Mouse (Mus musculus) kidney, embryonic 14.5 days (tissue): ENCODE data around the gene Qtrt1. TPM values are rescaled to one million over a fixed set of nuclear protein-coding genes. Genes with fewer than 3 reads are reported as not detected.
A peak's percentile ranks its signal among the peaks of the same experiment; 100 is the strongest.

Experiments used
- ATAC-seq: fragments of 200-750 bp; cut with Nextera tagmentation; 2 replicates; pipeline ENCODE4 v1.8.0; 2017; ENCODE audit warnings: moderate number of reproducible peaks, mild to moderate bottlenecking, moderate TSS enrichment, moderate library complexity; ENCODE audit not compliant: low FRiP score, low TSS enrichment
- H3K27ac ChIP-seq: fragments of 300-500 bp; sonication (generic); 2 replicates; pipeline ENCODE4 v1.5.1; 2014; ENCODE audit warnings: low read depth, mild to moderate bottlenecking, low read length, moderate library complexity, mixed read lengths
- H3K27me3 ChIP-seq: fragments of 300-500 bp; sonication (generic); 2 replicates; pipeline ENCODE4 v1.6.1; 2014; ENCODE audit warnings: mild to moderate bottlenecking, low read length; ENCODE audit not compliant: control insufficient read depth, insufficient read depth
- H3K36me3 ChIP-seq: fragments of 300-500 bp; sonication (generic); 2 replicates; pipeline ENCODE4 v1.6.1; 2014; ENCODE audit warnings: low read length, mixed read lengths; ENCODE audit not compliant: control insufficient read depth, insufficient read depth
- H3K4me1 ChIP-seq: fragments of 300-500 bp; sonication (generic); 2 replicates; pipeline ENCODE4 v1.6.1; 2014; ENCODE audit warnings: low read length, mixed read lengths; ENCODE audit not compliant: control insufficient read depth, insufficient read depth
- H3K4me2 ChIP-seq: fragments of 300-500 bp; sonication (generic); replicated peaks from 2 replicates; pipeline ENCODE4 v1.6.1; 2014; ENCODE audit warnings: low read depth, mild to moderate bottlenecking, low read length
- H3K4me3 ChIP-seq: fragments of 300-500 bp; sonication (generic); 2 replicates; pipeline ENCODE4 v1.5.1; 2014; ENCODE audit warnings: mild to moderate bottlenecking, low read length
- H3K9ac ChIP-seq: fragments of 300-500 bp; sonication (generic); 2 replicates; pipeline ENCODE4 v1.6.1; 2014; ENCODE audit warnings: low read depth, mild to moderate bottlenecking, low read length, moderate library complexity
- H3K9me3 ChIP-seq: fragments of 300-500 bp; sonication (generic); 2 replicates; pipeline ENCODE4 v1.6.1; 2016; ENCODE audit warnings: low read length; ENCODE audit not compliant: control insufficient read depth
- WGBS: fragments of 180-500 bp; shearing (Covaris S2); extraction: QIAGEN DNeasy Blood & Tissue Kit; methylation state at CpG from one replicate; pipeline ENCODE4 v1.1.7; 2014; 5-methylcytosine and 5-hydroxymethylcytosine counted together
- polyA plus RNA-seq: library from polyadenylated mRNA; unstranded; fragments of >200 nt; fragmentation: Nextera tagmentation; extraction: Ambion mirVana; gene quantifications from 2 replicates; pipeline ENCODE4 v1.2.1, GENCODE M21; 2014

The Qtrt1 gene
- polyA plus RNA-seq, result 55.7 and 76.0 TPM in 2 replicates

- Histone ChIP-seq H3K4me2 (peak within 1 kb of the TSS; percentile 78), H3K27me3 (no peaks in the 10 kb centered on the region), H3K9me3 (no peaks in the 10 kb centered on the region), H3K9ac (peak within 1 kb of the TSS; percentile 75), H3K27ac (no peak within 1 kb of the TSS), H3K4me3 (peak within 1 kb of the TSS; percentile 67), H3K36me3 (peaks cover 18% of the 10 kb centered on the region), H3K4me1 (peaks cover 5% of the 10 kb centered on the region; the same call in 1 of the 2 replicates)
- WGBS, result 1% methylated on average over 53 of the region's 53 CpGs
- peak; percentile 97 for ATAC-seq
These were observed at the start of gene Qtrt1 for GRCm38 (mm10) chr9:21411669-21412550. Gene Qtrt1 (plus strand): TSS chr9:21411837.

GRCm38 (mm10) chr9:21366541-21367220 is 45.0 kb upstream of the Qtrt1 start:
- ATAC-seq, result no peak
- WGBS, result 41% methylated on average over 14 of the region's 14 CpGs

GRCm38 (mm10) chr9:21367357-21368111 is 44.1 kb upstream of the Qtrt1 start, which contains the start of gene Ilf3:
Gene Ilf3 (plus strand): TSS chr9:21367871.
- peak; percentile 88 for ATAC-seq
- peak within 1 kb of the TSS; percentile 93 for H3K9ac ChIP-seq
- no peaks in the 10 kb centered on the region for H3K9me3 ChIP-seq
- under 1% methylated on average over 60 of the region's 66 CpGs for WGBS
- H3K27ac ChIP-seq, result peak within 1 kb of the TSS; percentile 91
- H3K4me3 ChIP-seq, result peak within 1 kb of the TSS; percentile 97
- H3K4me1 ChIP-seq, result peaks cover 5% of the 10 kb centered on the region; the same call in 1 of the 2 replicates
- H3K27me3 ChIP-seq, result no peaks in the 10 kb centered on the region; the same call in 1 of the 2 replicates
- peak within 1 kb of the TSS; percentile 70 for H3K4me2 ChIP-seq
- H3K36me3 ChIP-seq, result peaks cover 6% of the 10 kb centered on the region; the same call in 1 of the 2 replicates

More at GRCm38 (mm10) chr9:21366541-21367220, 45.0 kb upstream of the Qtrt1 start:
- no peaks in the 10 kb centered on the region for H3K9me3 ChIP-seq
- H3K27ac ChIP-seq, result peak overlapping the region; percentile 76
- H3K4me3 ChIP-seq, result peak overlapping the region; percentile 97
- peak overlapping the region; percentile 54 for H3K4me2 ChIP-seq
- no peaks in the 10 kb centered on the region; the same call in 1 of the 2 replicates for H3K27me3 ChIP-seq
- H3K36me3 ChIP-seq, result peaks cover 4% of the 10 kb centered on the region; the same call in 1 of the 2 replicates
- H3K4me1 ChIP-seq, result peaks cover 5% of the 10 kb centered on the region; the same call in 1 of the 2 replicates
- peak overlapping the region; percentile 44; the same call in 1 of the 2 replicates for H3K9ac ChIP-seq

GRCm38 (mm10) chr9:21368131-21368584 is 43.5 kb upstream of the Qtrt1 start:
- WGBS, result under 1% methylated on average over 36 of the region's 38 CpGs
- peak overlapping the region; percentile 97 for H3K4me3 ChIP-seq
- H3K27me3 ChIP-seq, result no peaks in the 10 kb centered on the region
- peak overlapping the region; percentile 91 for H3K27ac ChIP-seq
- peak overlapping the region; percentile 93 for H3K9ac ChIP-seq
- H3K4me1 ChIP-seq, result peaks cover 5% of the 10 kb centered on the region; the same call in 1 of the 2 replicates
- no peaks in the 10 kb centered on the region for H3K9me3 ChIP-seq
- peak; percentile 71 for ATAC-seq
- peaks cover 11% of the 10 kb centered on the region; the same call in 1 of the 2 replicates for H3K36me3 ChIP-seq
- peak overlapping the region; percentile 70 for H3K4me2 ChIP-seq

GRCm38 (mm10) chr9:21369080-21369479 is 42.6 kb upstream of the Qtrt1 start:
- H3K27ac ChIP-seq, result no peak overlapping the region

GRCm38 (mm10) chr9:21370876-21371275 is 40.8 kb upstream of the Qtrt1 start:
- Histone ChIP-seq H3K27me3 (no peaks in the 10 kb centered on the region), H3K9ac (no peak overlapping the region; the same call in 1 of the 2 replicates), H3K4me1 (peaks cover 5% of the 10 kb centered on the region; the same call in 1 of the 2 replicates), H3K9me3 (no peaks in the 10 kb centered on the region), H3K36me3 (peaks cover 11% of the 10 kb centered on the region; the same call in 1 of the 2 replicates), H3K27ac (no peak overlapping the region), H3K4me3 (no peak overlapping the region), H3K4me2 (no peak overlapping the region)
- ATAC-seq, result no peak
- WGBS, result 77% methylated on average over 2 of the region's 2 CpGs

More at GRCm38 (mm10) chr9:21369080-21369479, 42.6 kb upstream of the Qtrt1 start:
- Histone ChIP-seq H3K27me3 (no peaks in the 10 kb centered on the region), H3K36me3 (peaks cover 11% of the 10 kb centered on the region; the same call in 1 of the 2 replicates), H3K4me3 (peak overlapping the region; percentile 97), H3K4me2 (peak overlapping the region; percentile 70), H3K9ac (peak overlapping the region; percentile 93), H3K9me3 (no peaks in the 10 kb centered on the region), H3K4me1 (peaks cover 5% of the 10 kb centered on the region; the same call in 1 of the 2 replicates)
- 58% methylated on average over 11 of the region's 11 CpGs for WGBS
- no peak for ATAC-seq

GRCm38 (mm10) chr9:21372508-21372907 is 39.1 kb upstream of the Qtrt1 start:
- Histone ChIP-seq H3K4me1 (peaks cover 5% of the 10 kb centered on the region; the same call in 1 of the 2 replicates), H3K9ac (no peak overlapping the region), H3K36me3 (peaks cover 11% of the 10 kb centered on the region; the same call in 1 of the 2 replicates), H3K4me2 (no peak overlapping the region), H3K4me3 (no peak overlapping the region), H3K9me3 (no peaks in the 10 kb centered on the region), H3K27ac (no peak overlapping the region), H3K27me3 (no peaks in the 10 kb centered on the region)
- ATAC-seq, result no peak
- WGBS, result 78% methylated on average over 1 of the region's 1 CpGs

GRCm38 (mm10) chr9:21379195-21379594 is 32.4 kb upstream of the Qtrt1 start:
- no peak overlapping the region for H3K4me3 ChIP-seq
- H3K36me3 ChIP-seq, result peaks cover 22% of the 10 kb centered on the region; the same call in 1 of the 2 replicates
- no peak overlapping the region for H3K27ac ChIP-seq
- peaks cover 2% of the 10 kb centered on the region; the same call in 1 of the 2 replicates for H3K4me1 ChIP-seq
- no peaks in the 10 kb centered on the region for H3K27me3 ChIP-seq
- no peaks in the 10 kb centered on the region for H3K9me3 ChIP-seq
- H3K4me2 ChIP-seq, result no peak overlapping the region
- no peak overlapping the region for H3K9ac ChIP-seq
- 72% methylated on average over 3 of the region's 3 CpGs for WGBS
- no peak for ATAC-seq
